Mouse (Mus musculus) stomach, embryonic 14.5 days (tissue): ENCODE measurements at regions not wholly inside any gene's neighbourhood (a gene's known extent, or its start where the extent isn't known, plus 50 kb on each side); places are given as distances from the start of the nearest gene placed in this dataset.

Experiments used
- ATAC-seq: fragments of 200-750 bp; cut with Nextera tagmentation; 2 replicates; pipeline ENCODE4 v1.8.0; 2017; ENCODE audit warnings: low read depth, moderate TSS enrichment; ENCODE audit not compliant: insufficient number of reproducible peaks, insufficient read depth, low FRiP score
- H3K27ac ChIP-seq: fragments of 300-500 bp; sonication (generic); 2 replicates; pipeline ENCODE4 v1.5.1; 2014; ENCODE audit warnings: mild to moderate bottlenecking, low read length, moderate library complexity, mixed read lengths
- H3K27me3 ChIP-seq: fragments of 300-500 bp; sonication (generic); 2 replicates; pipeline ENCODE4 v1.6.1; 2014; ENCODE audit warnings: low read length, control low read depth, mixed read lengths; ENCODE audit not compliant: control insufficient read depth, insufficient read depth
- H3K36me3 ChIP-seq: fragments of 300-500 bp; sonication (generic); 2 replicates; pipeline ENCODE4 v1.6.1; 2014; ENCODE audit warnings: mild to moderate bottlenecking, control low read depth, low read length, moderate library complexity, mixed read lengths; ENCODE audit not compliant: control insufficient read depth, insufficient read depth
- H3K4me1 ChIP-seq: fragments of 300-500 bp; sonication (generic); 2 replicates; pipeline ENCODE4 v1.6.1; 2014; ENCODE audit warnings: low read length, control low read depth, mixed read lengths; ENCODE audit not compliant: control insufficient read depth, insufficient read depth
- H3K4me2 ChIP-seq: fragments of 300-500 bp; sonication (generic); replicated peaks from 2 replicates; pipeline ENCODE4 v1.6.1; 2014; ENCODE audit warnings: low read depth, low read length, control low read depth
- H3K4me3 ChIP-seq: fragments of 300-500 bp; sonication (generic); 2 replicates; pipeline ENCODE4 v1.5.1; 2014; ENCODE audit warnings: low read depth, low read length, control low read depth
- H3K9ac ChIP-seq: fragments of 300-500 bp; sonication (generic); replicated peaks from 2 replicates; pipeline ENCODE4 v1.6.1; 2014; ENCODE audit warnings: low read depth, mild to moderate bottlenecking, control low read depth, low read length, moderate library complexity, mixed read lengths
- H3K9me3 ChIP-seq: fragments of 300-500 bp; sonication (generic); 2 replicates; pipeline ENCODE4 v1.6.1; 2016; ENCODE audit warnings: low read depth, low read length, control low read depth; ENCODE audit not compliant: control insufficient read depth
- WGBS: fragments of 180-500 bp; shearing (Covaris S2); extraction: QIAGEN DNeasy Blood & Tissue Kit; methylation state at CpG from one replicate; pipeline ENCODE4 v1.1.7; 2014; 5-methylcytosine and 5-hydroxymethylcytosine counted together

DNA sequence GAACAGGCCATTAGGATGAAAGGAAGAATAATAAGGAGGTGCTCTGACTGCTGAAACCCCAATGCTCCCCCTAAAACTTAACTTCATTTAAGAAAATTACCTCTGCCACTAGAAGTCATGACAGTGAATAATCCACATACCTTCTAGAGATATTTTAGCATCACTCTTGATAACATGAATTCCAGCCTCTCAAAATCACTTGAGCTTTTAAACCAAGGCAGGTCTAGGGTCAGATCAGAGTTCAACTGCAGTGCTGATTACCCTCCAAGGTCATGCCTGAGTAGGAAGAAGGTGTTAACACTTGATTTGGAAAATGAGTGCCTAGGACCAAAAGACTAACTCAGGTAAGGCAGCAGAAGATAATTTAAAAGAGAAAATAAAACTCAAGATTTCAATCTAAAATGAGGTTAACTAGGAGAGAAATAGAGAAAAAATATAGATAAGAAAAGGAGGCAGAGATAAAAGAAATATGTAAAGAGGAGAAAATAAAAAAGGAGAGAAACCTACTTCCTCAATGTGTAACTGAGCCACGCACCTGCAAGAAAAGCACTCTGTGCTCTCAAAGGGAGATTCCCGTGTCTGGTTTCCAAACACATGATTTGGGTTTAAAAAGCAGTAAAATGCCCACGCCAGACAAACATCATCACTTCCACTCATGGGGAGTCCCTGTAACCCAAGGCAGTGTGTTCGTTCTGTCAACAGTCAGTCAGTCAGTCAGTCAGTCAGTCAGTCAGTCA, 229.8 kb downstream of the Trib2 start:
- Histone ChIP-seq H3K4me1 (no peaks in the 10 kb centered on the region), H3K27ac (no peak overlapping the region), H3K4me3 (no peak overlapping the region), H3K9me3 (no peaks in the 10 kb centered on the region), H3K4me2 (no peak overlapping the region), H3K36me3 (no peaks in the 10 kb centered on the region), H3K9ac (no peak overlapping the region), H3K27me3 (no peaks in the 10 kb centered on the region)
- no peak for ATAC-seq
- WGBS, result 86% methylated on average over 4 of the region's 4 CpGs

- Histone ChIP-seq H3K27ac (no peak overlapping the region), H3K4me3 (no peak overlapping the region), H3K27me3 (no peaks in the 10 kb centered on the region), H3K4me1 (no peaks in the 10 kb centered on the region), H3K9me3 (no peaks in the 10 kb centered on the region), H3K36me3 (no peaks in the 10 kb centered on the region), H3K4me2 (no peak overlapping the region), H3K9ac (no peak overlapping the region)
- no peak for ATAC-seq
- WGBS, result 81% methylated on average over 1 of the region's 1 CpGs
Measured at GRCm38 (mm10) chr12:15585845-15586244, 230.9 kb downstream of the Trib2 start.

- H3K9me3 ChIP-seq, result no peaks in the 10 kb centered on the region
- no peaks in the 10 kb centered on the region for H3K27me3 ChIP-seq
- H3K9ac ChIP-seq, result no peak overlapping the region
- WGBS, result 91% methylated on average over 4 of the region's 4 CpGs
- no peak overlapping the region for H3K4me3 ChIP-seq
- H3K36me3 ChIP-seq, result no peaks in the 10 kb centered on the region
- H3K4me2 ChIP-seq, result no peak overlapping the region
- no peak for ATAC-seq
- no peak overlapping the region for H3K27ac ChIP-seq
- H3K4me1 ChIP-seq, result no peaks in the 10 kb centered on the region
Measured at GRCm38 (mm10) chr12:15584721-15585120, 232.0 kb downstream of the Trib2 start.

GRCm38 (mm10) chr12:15566785-15567109, 250.0 kb downstream of the Trib2 start:
- WGBS, result 60% methylated on average over 4 of the region's 4 CpGs
- H3K27me3 ChIP-seq, result no peaks in the 10 kb centered on the region
- no peak for ATAC-seq
- no peaks in the 10 kb centered on the region for H3K9me3 ChIP-seq
- no peaks in the 10 kb centered on the region for H3K36me3 ChIP-seq
- 0 out of 2 replicates have a peak, but pooled peaks cover 4% of the 10 kb centered on the region for H3K4me1 ChIP-seq
- H3K4me2 ChIP-seq, result no peak overlapping the region
- peak overlapping the region; percentile 30; the same call in 1 of the 2 replicates for H3K27ac ChIP-seq
- no peak overlapping the region for H3K9ac ChIP-seq
- no peak overlapping the region for H3K4me3 ChIP-seq

- Histone ChIP-seq H3K9ac (no peak overlapping the region), H3K27me3 (no peaks in the 10 kb centered on the region), H3K9me3 (no peaks in the 10 kb centered on the region), H3K4me3 (no peak overlapping the region), H3K4me1 (0 out of 2 replicates have a peak, but pooled peaks cover 4% of the 10 kb centered on the region), H3K27ac (peak overlapping the region; percentile 30; the same call in 1 of the 2 replicates), H3K36me3 (no peaks in the 10 kb centered on the region), H3K4me2 (no peak overlapping the region)
- WGBS, result 20% methylated on average over 3 of the region's 3 CpGs
- ATAC-seq, result 0 out of 2 replicates have a peak, but pooled peaks have one; percentile 69
Measured at GRCm38 (mm10) chr12:15565941-15566784, 250.6 kb downstream of the Trib2 start.

GRCm38 (mm10) chr12:15562826-15563225, 253.9 kb downstream of the Trib2 start:
- H3K4me2 ChIP-seq, result no peak overlapping the region
- no peak overlapping the region for H3K9ac ChIP-seq
- H3K4me3 ChIP-seq, result no peak overlapping the region
- no peak overlapping the region for H3K27ac ChIP-seq
- 41% methylated on average over 4 of the region's 4 CpGs for WGBS
- no peaks in the 10 kb centered on the region for H3K9me3 ChIP-seq
- 0 out of 2 replicates have a peak, but pooled peaks cover 4% of the 10 kb centered on the region for H3K4me1 ChIP-seq
- no peaks in the 10 kb centered on the region for H3K36me3 ChIP-seq
- ATAC-seq, result no peak
- no peaks in the 10 kb centered on the region for H3K27me3 ChIP-seq

DNA sequence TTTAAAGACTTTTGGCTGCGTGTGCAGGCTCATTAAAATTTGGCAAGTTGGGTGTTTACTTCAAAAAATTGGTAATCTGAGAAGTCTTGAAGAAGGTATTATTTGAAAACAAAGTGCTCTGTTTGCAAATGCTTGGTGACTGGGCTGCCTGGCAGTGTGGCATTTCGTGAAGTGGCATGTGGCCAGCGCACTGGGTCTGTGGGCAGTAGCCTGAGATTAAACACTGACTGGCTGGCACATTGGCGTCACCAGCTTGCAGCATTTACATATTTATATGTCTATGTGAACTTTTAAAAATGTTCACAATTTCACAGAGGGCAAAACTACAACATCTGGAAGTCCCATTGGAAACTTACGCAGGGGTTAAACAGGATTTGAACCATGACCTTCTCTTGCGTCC, 261.3 kb downstream of the Trib2 start:
- WGBS, result 88% methylated on average over 6 of the region's 6 CpGs
- no peak overlapping the region for H3K27ac ChIP-seq
- H3K9me3 ChIP-seq, result no peaks in the 10 kb centered on the region
- no peak for ATAC-seq
- H3K4me2 ChIP-seq, result no peak overlapping the region
- no peak overlapping the region for H3K9ac ChIP-seq
- no peaks in the 10 kb centered on the region for H3K4me1 ChIP-seq
- H3K36me3 ChIP-seq, result no peaks in the 10 kb centered on the region
- H3K27me3 ChIP-seq, result no peaks in the 10 kb centered on the region
- H3K4me3 ChIP-seq, result no peak overlapping the region

DNA sequence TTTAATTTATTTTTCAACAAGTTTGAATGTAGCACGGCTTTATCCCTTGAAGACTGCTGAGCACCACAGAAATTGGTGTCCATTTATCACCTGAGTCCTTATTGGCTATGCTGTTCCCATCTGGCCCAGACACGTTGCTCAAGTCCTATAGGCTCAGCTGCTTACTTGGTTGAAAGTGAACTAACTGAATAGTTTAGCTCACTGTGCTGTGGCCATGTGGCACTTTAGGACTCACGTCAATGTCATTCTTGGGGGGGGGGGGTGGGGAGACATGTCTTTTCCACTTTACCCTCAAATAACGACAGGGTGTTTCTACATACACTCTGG, 263.1 kb downstream of the Trib2 start:
- Histone ChIP-seq H3K36me3 (no peaks in the 10 kb centered on the region), H3K27me3 (no peaks in the 10 kb centered on the region), H3K9me3 (no peaks in the 10 kb centered on the region), H3K4me1 (no peaks in the 10 kb centered on the region), H3K27ac (no peak overlapping the region), H3K4me2 (no peak overlapping the region), H3K9ac (no peak overlapping the region), H3K4me3 (no peak overlapping the region)
- no peak for ATAC-seq
- 63% methylated on average over 4 of the region's 4 CpGs for WGBS
